Mouse (Mus musculus) lung, embryonic 15.5 days (tissue): Measurements from ENCODE around the gene Cep44. TPM values are rescaled to one million over a fixed set of nuclear protein-coding genes. Genes with fewer than 3 reads are reported as not detected.

Experiments
- ATAC-seq: fragments of 200-750 bp; cut with Nextera tagmentation; 2 replicates; pipeline ENCODE4 v1.8.0; 2017; ENCODE audit warnings: moderate number of reproducible peaks, borderline replicate concordance; ENCODE audit not compliant: low FRiP score, low TSS enrichment; ENCODE audit errors: extremely low read depth
- H3K27ac ChIP-seq: fragments of 300-500 bp; sonication (generic); 2 replicates; pipeline ENCODE4 v1.5.1; 2015; ENCODE audit warnings: moderate library complexity, mild to moderate bottlenecking, inconsistent platforms
- H3K27me3 ChIP-seq: fragments of 300-500 bp; sonication (generic); 2 replicates; pipeline ENCODE4 v1.6.1; 2015; ENCODE audit warnings: inconsistent platforms
- H3K36me3 ChIP-seq: fragments of 300-500 bp; sonication (generic); 2 replicates; pipeline ENCODE4 v1.6.1; 2015; ENCODE audit warnings: inconsistent platforms
- H3K4me1 ChIP-seq: fragments of 300-500 bp; sonication (generic); 2 replicates; pipeline ENCODE4 v1.6.1; 2015; ENCODE audit warnings: inconsistent platforms
- H3K4me2 ChIP-seq: fragments of 300-500 bp; sonication (generic); 2 replicates; pipeline ENCODE4 v1.6.1; 2015; ENCODE audit warnings: inconsistent platforms, mild to moderate bottlenecking, moderate library complexity
- H3K4me3 ChIP-seq: fragments of 300-500 bp; sonication (generic); 2 replicates; pipeline ENCODE4 v1.5.1; 2015; ENCODE audit warnings: mild to moderate bottlenecking, inconsistent platforms
- H3K9ac ChIP-seq: fragments of 300-500 bp; sonication (generic); 2 replicates; pipeline ENCODE4 v1.6.1; 2015; ENCODE audit warnings: inconsistent platforms
- H3K9me3 ChIP-seq: fragments of 300-500 bp; sonication (generic); 2 replicates; pipeline ENCODE4 v1.6.1; 2016; ENCODE audit warnings: inconsistent platforms
- WGBS: fragments of 180-500 bp; shearing (Covaris S2); methylation state at CpG from one replicate; pipeline ENCODE4 v1.1.7; 2015; 5-methylcytosine and 5-hydroxymethylcytosine counted together
- polyA plus RNA-seq: library from polyadenylated mRNA; unstranded; fragments of >200 nt; fragmentation: Nextera tagmentation; extraction: Ambion mirVana; gene quantifications from 2 replicates; pipeline ENCODE4 v1.2.1, GENCODE M21; 2015

Gene Cep44
- 34.7 and 35.8 TPM in 2 replicates for polyA plus RNA-seq

DNA sequence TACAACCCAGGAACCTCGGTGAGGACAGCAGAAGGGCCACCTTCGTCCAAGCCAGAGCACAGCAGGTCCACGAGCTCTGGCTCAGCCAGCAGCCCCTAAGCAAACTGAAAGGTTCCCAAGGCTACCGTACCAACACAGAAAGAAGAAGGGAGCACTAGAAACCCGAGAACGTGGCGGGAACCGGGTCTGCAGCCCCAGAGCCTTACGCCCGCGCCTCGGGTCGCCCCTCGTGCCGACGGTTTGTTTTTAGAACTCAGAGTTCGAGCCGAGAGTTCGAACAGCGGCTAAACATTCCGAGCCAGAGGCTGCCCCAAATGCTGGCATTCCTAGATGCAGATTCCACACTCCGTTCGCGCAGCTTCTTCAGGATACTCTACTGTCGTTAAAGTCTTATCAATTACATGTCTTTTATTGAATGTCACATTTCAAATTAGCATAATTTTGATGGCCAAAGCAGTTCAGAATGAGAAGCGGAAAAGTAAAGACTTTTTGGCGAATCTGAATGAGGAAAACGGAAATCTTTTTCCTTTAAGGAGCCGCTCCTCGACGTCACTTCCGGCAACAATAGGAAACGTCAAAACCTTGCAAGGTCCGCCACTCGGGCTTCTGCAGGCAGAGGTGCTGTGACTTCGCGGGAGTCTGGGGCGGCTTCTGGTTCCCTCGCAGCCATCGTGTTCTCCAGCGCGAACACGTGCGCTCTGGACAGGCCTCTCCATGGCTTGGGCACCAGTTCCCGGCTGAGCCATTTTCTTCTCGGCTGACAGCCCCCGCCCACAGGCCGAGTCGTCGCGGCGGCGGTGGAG is at the start of gene Cep44, which contains the start of gene Fbxo8:
TSS of gene Cep44 (minus strand) at position 490 of the 803 bp plus-strand sequence.
TSS of gene Fbxo8 (plus strand) at position 533 of the 803 bp plus-strand sequence.
- Histone ChIP-seq H3K4me1 (peaks cover 8% of the 10 kb centered on the region), H3K27ac (peak within 1 kb of the TSS; percentile 77), H3K9me3 (no peaks in the 10 kb centered on the region), H3K4me3 (peak within 1 kb of the TSS; percentile 94), H3K36me3 (no peaks in the 10 kb centered on the region), H3K4me2 (peak within 1 kb of the TSS; percentile 69), H3K9ac (peak within 1 kb of the TSS; percentile 89), H3K27me3 (no peaks in the 10 kb centered on the region)
- WGBS: under 1% methylated on average over 53 of the region's 53 CpGs
- ATAC-seq: peak; percentile 87

- ATAC-seq: no peak
- no peaks in the 10 kb centered on the region for H3K36me3 ChIP-seq
- no peaks in the 10 kb centered on the region for H3K9me3 ChIP-seq
- H3K27me3 ChIP-seq: no peaks in the 10 kb centered on the region
- H3K4me3 ChIP-seq: no peak overlapping the region
- H3K9ac ChIP-seq: no peak overlapping the region
- no peaks in the 10 kb centered on the region for H3K4me1 ChIP-seq
- WGBS: 98% methylated on average over 5 of the region's 5 CpGs
- no peak overlapping the region for H3K27ac ChIP-seq
- H3K4me2 ChIP-seq: no peak overlapping the region
Measured at GRCm38 (mm10) chr8:56591502-56591901, 40.7 kb upstream of the Cep44 start.

- H3K4me3 ChIP-seq: no peak overlapping the region
- no peaks in the 10 kb centered on the region for H3K27me3 ChIP-seq
- no peak for ATAC-seq
- H3K4me1 ChIP-seq: no peaks in the 10 kb centered on the region
- H3K9ac ChIP-seq: no peak overlapping the region
- no peak overlapping the region for H3K4me2 ChIP-seq
- no peaks in the 10 kb centered on the region for H3K9me3 ChIP-seq
- 94% methylated on average over 1 of the region's 1 CpGs for WGBS
- no peak overlapping the region for H3K27ac ChIP-seq
- H3K36me3 ChIP-seq: no peaks in the 10 kb centered on the region
Measured at GRCm38 (mm10) chr8:56591084-56591483, 40.2 kb upstream of the Cep44 start.

- H3K9ac ChIP-seq: no peak overlapping the region
- H3K4me2 ChIP-seq: no peak overlapping the region
- H3K4me3 ChIP-seq: no peak overlapping the region
- H3K36me3 ChIP-seq: no peaks in the 10 kb centered on the region
- H3K27me3 ChIP-seq: no peaks in the 10 kb centered on the region
- H3K4me1 ChIP-seq: no peaks in the 10 kb centered on the region
- WGBS: 20% methylated on average over 2 of the region's 2 CpGs
- no peak for ATAC-seq
- H3K9me3 ChIP-seq: no peaks in the 10 kb centered on the region
- H3K27ac ChIP-seq: no peak overlapping the region
Measured at GRCm38 (mm10) chr8:56589004-56589403, 38.2 kb upstream of the Cep44 start.

GRCm38 (mm10) chr8:56582841-56583240 is 32.0 kb upstream of the Cep44 start:
- no peak for ATAC-seq
- Histone ChIP-seq H3K36me3 (no peaks in the 10 kb centered on the region), H3K4me3 (no peak overlapping the region), H3K9ac (no peak overlapping the region), H3K9me3 (no peaks in the 10 kb centered on the region), H3K27ac (no peak overlapping the region), H3K27me3 (no peaks in the 10 kb centered on the region), H3K4me2 (no peak overlapping the region), H3K4me1 (no peaks in the 10 kb centered on the region)

- no peak overlapping the region for H3K4me3 ChIP-seq
- H3K9me3 ChIP-seq: no peaks in the 10 kb centered on the region
- no peaks in the 10 kb centered on the region for H3K27me3 ChIP-seq
- H3K9ac ChIP-seq: no peak overlapping the region
- no peak for ATAC-seq
- no peak overlapping the region for H3K27ac ChIP-seq
- WGBS: 82% methylated on average over 4 of the region's 4 CpGs
- no peaks in the 10 kb centered on the region for H3K4me1 ChIP-seq
- no peak overlapping the region for H3K4me2 ChIP-seq
- H3K36me3 ChIP-seq: no peaks in the 10 kb centered on the region
Measured at GRCm38 (mm10) chr8:56580918-56581317, 30.1 kb upstream of the Cep44 start.

GRCm38 (mm10) chr8:56566856-56567255 is 16.0 kb upstream of the Cep44 start:
- no peak overlapping the region for H3K4me3 ChIP-seq
- no peak overlapping the region for H3K4me2 ChIP-seq
- no peaks in the 10 kb centered on the region for H3K4me1 ChIP-seq
- H3K27me3 ChIP-seq: no peaks in the 10 kb centered on the region
- no peak for ATAC-seq
- H3K36me3 ChIP-seq: no peaks in the 10 kb centered on the region
- WGBS: 90% methylated on average over 9 of the region's 9 CpGs
- H3K9me3 ChIP-seq: no peaks in the 10 kb centered on the region
- no peak overlapping the region for H3K9ac ChIP-seq
- H3K27ac ChIP-seq: no peak overlapping the region

- WGBS: 64% methylated on average over 4 of the region's 4 CpGs
- ATAC-seq: no peak
- Histone ChIP-seq H3K36me3 (no peaks in the 10 kb centered on the region), H3K27me3 (no peaks in the 10 kb centered on the region), H3K4me2 (no peak overlapping the region), H3K9ac (no peak overlapping the region), H3K27ac (no peak overlapping the region), H3K4me3 (no peak overlapping the region), H3K9me3 (no peaks in the 10 kb centered on the region), H3K4me1 (no peaks in the 10 kb centered on the region)
Measured at GRCm38 (mm10) chr8:56564399-56565047, 13.7 kb upstream of the Cep44 start.

DNA sequence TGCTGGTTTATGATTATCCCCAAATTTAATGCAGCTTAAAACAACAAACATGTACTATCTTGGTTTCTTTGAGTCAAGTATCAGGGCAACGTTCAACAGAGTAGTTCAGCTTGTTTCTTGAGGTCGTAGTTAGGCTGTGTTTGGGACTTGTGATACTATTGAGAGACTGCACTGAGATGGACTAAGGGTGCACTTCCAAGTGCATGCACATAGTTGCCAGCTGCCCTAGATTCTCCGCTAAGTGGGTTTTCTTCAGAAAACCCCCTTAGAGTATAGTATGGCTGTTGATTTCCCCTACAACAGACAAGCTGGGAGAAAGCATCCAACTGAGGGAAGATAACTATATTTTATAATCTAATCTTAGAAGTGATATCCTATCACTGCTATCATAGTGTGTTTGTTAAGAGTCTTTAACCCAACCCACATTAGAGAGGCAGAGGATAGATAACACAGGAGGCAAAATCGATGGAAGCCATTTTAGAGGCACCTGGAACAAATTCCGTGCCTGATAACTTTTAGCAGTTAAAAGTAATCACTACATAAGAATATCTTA is 1.8 kb upstream of the Cep44 start:
- Histone ChIP-seq H3K9ac (no peak overlapping the region), H3K27me3 (no peaks in the 10 kb centered on the region), H3K36me3 (no peaks in the 10 kb centered on the region), H3K9me3 (no peaks in the 10 kb centered on the region), H3K27ac (no peak overlapping the region), H3K4me2 (peak overlapping the region; percentile 69; the same call in 1 of the 2 replicates), H3K4me1 (peaks cover 8% of the 10 kb centered on the region), H3K4me3 (no peak overlapping the region)
- 59% methylated on average over 5 of the region's 5 CpGs for WGBS
- ATAC-seq: no peak

GRCm38 (mm10) chr8:56552045-56552444 is 1.2 kb upstream of the Cep44 start:
- H3K36me3 ChIP-seq: no peaks in the 10 kb centered on the region
- peaks cover 8% of the 10 kb centered on the region for H3K4me1 ChIP-seq
- ATAC-seq: no peak
- H3K9ac ChIP-seq: no peak overlapping the region
- no peaks in the 10 kb centered on the region for H3K27me3 ChIP-seq
- peak overlapping the region; percentile 69 for H3K4me2 ChIP-seq
- H3K9me3 ChIP-seq: no peaks in the 10 kb centered on the region
- WGBS: 27% methylated on average over 10 of the region's 10 CpGs
- peak overlapping the region; percentile 94 for H3K4me3 ChIP-seq
- H3K27ac ChIP-seq: no peak overlapping the region

DNA sequence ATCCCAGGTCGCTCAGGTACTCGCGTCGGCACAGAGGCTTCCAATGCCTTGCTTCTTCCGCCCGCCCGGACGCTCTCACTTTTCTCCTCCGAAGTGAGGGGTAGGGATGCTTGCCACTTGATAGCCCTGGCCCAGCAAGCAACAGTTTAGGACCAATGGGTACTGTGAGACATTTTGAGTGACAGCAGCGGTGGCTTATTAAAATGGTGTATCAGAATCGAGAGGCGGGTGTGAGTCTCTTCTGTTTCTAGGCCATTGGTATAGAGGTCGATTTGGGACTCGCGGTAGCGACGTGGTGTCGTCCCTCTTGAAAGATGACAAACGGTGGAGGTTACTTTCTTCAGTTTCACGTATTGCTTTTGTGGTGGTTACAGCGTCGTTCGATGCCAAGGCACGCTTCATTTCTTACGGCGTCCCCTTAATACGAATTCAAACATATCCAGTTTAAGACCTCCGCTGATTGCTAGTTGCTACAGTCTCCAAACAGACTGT is 560 bp upstream of the Cep44 start:
- H3K27me3 ChIP-seq: no peaks in the 10 kb centered on the region
- H3K9ac ChIP-seq: peak overlapping the region; percentile 89
- H3K27ac ChIP-seq: peak overlapping the region; percentile 77
- WGBS: under 1% methylated on average over 28 of the region's 28 CpGs
- H3K4me1 ChIP-seq: peaks cover 8% of the 10 kb centered on the region
- H3K4me2 ChIP-seq: peak overlapping the region; percentile 69
- peak overlapping the region; percentile 94 for H3K4me3 ChIP-seq
- peak; percentile 98 for ATAC-seq
- no peaks in the 10 kb centered on the region for H3K9me3 ChIP-seq
- H3K36me3 ChIP-seq: no peaks in the 10 kb centered on the region

GRCm38 (mm10) chr8:56547866-56548265 is 3.0 kb downstream of the Cep44 start:
- Histone ChIP-seq H3K36me3 (peaks cover 9% of the 10 kb centered on the region; the same call in 1 of the 2 replicates), H3K9me3 (no peaks in the 10 kb centered on the region), H3K27me3 (no peaks in the 10 kb centered on the region), H3K4me1 (peaks cover 8% of the 10 kb centered on the region), H3K4me2 (no peak overlapping the region), H3K27ac (no peak overlapping the region), H3K9ac (no peak overlapping the region), H3K4me3 (no peak overlapping the region)
- ATAC-seq: no peak
- 86% methylated on average over 2 of the region's 2 CpGs for WGBS
